Mouse (Mus musculus): ENCODE measurements at regions not wholly inside any gene's neighbourhood (a gene's known extent, or its start where the extent isn't known, plus 50 kb on each side); places are given as distances from the start of the nearest gene placed in this dataset.

DNA sequence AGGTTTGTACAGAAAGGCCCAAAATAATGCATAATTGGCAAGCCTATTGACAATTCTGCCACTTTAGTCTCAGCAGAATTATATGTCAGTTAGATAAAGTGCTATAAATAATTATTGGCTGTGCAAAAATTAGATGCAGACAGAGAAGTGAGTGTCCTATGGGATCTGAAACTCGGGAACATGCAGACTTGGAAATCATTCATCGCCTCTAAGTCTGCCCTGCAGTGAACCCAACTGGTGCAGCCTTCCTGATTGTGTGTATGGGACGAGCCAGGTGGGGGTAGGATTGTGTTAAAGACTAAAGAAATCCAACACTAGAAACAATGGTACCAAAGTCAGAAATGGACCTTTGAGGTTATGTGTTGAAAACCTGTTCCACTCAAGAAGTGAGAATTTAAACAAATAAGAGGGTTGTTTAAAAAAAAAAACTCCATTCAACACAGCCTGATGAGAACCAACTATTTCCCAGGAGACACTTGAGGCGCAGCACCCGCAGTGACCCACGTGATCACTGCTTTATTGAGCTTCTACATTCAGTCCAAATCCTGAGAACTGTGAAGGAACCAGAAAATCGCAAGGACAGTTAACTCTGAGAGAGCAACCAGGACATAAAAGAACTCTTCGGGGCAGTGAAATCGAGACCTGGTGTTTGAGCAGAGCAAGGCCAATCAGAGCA, 57.4 kb upstream of the Acsl1 start:
- DNase-seq = no peak

DNA sequence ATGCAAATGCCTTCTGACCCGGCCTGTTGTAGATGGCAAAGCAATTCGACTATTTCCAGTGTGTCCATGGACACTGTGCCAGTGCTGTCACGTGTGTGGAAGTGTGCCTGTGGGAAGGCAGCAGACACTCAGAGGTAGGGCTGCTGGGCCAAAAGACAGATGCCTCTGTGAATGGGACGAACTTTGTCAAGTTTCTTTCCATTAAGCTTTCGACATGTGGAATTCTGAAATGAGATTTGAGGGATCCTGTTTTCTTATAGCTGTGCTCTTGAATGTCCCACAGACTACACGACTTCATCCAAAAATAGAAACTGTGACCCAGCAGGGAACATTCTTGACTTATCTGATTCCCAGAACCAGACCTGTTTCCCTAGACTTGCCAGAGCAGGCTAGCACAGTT, 56.0 kb upstream of the Acsl1 start:
- DNase-seq = peak; percentile 24 to 36

DNA sequence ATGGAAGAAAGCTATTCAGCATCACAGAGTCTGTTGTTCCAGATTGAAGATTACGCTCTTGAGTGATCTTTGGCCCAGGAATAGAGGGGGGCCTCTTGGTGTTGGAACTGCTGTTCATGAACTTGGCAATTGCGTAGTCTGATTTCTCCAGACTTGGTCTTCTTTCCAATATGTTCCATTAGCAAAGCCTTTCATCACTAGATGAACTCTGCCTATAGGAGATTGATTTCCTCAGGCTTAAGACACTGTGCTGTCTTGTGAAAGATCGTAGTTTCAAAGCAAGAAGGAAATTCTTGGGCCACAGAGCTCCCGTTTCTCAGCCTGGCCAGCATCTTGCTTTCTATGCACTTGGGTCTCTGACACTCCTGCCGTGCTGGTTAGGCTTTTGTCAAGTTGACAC, 51.4 kb upstream of the Acsl1 start:
- DNase-seq = no peak

- DNase-seq = no peak
Measured at GRCm38 (mm10) chr8:46420476-46420875, 50.4 kb upstream of the Acsl1 start.
